Mouse (Mus musculus) testis, postnatal 10 days (tissue): ENCODE data around the gene Pram1.
A peak's percentile ranks its signal among the peaks of the same experiment; 100 is the strongest.
"Not testable (repeated sequence)": the region's sequence is repeated elsewhere in the genome, so short reads cannot be mapped to it uniquely, and the experiment has no call there.

Source experiments
- DNase-seq: peaks from one replicate; pipeline ENCODE4 v3.0.0; 2021; ENCODE audit warnings: low spot score

Gene Pram1

DNA sequence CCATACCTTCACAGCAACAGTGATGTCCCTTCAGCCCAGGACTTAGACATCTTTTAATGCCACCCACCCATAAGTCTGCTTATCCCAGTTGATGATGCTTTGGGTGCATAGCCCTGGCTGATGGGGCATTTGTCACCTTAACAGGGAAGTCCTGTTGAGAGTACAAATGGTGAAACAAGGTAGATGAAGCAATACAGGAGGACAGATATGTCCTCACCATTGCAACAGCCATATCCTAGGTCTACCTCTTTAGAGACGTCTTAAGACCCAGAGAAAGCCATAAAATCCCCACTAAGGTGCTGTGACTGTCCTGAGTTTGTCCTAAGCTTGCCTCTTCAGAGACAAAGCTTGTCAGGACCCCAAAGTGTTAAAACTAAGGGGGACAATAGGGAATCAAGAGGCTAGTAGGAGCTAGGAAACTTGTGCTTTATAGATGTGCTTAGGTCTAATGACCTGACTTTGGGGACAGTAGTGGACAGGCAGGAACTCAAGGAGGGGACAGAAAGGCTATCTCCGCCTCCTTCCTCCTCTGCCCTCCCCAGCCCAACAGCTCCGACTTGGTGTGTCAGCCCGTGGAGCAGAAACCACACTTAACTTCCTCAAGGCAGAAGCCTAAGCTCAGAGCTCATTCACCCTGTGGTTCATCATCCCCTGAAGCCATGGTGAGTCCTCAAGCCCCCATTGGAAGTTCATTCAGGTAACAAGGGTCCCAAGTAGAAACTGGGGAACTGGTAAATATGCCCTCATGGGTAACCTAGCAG, at the start of gene Pram1:
Pram1 (plus strand) TSS at position 541 of the 761 bp plus-strand sequence.
- DNase-seq, result no peak

DNA sequence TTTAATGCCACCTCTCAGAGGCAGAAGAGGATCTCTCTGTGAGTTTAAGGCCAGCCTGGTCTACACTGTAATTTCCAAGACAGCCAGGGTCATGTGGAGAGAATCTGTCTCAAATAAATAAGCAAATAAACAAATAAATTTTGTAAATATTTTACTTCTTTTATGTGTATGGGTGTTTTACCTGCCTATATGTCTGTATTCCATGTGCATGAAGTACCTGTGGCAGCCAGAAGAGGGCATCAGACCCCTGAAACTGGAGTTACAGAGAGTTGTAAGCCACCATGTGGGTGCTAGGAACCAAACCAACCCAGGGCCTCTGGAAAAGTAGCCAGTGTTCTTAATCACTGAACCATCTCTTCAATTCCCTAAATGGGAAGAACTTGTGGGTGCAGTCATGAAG, 40.6 kb upstream of the Pram1 start:
- DNase-seq, result peak; percentile 37

GRCm38 (mm10) chr17:33598506-33598905, 39.4 kb upstream of the Pram1 start:
- DNase-seq, result peak; percentile 19

GRCm38 (mm10) chr17:33599836-33600475, 37.9 kb upstream of the Pram1 start:
- DNase-seq, result peak; percentile 8

GRCm38 (mm10) chr17:33600831-33601230, 37.0 kb upstream of the Pram1 start:
- DNase-seq, result peak; percentile 16

GRCm38 (mm10) chr17:33601947-33602346, 35.9 kb upstream of the Pram1 start:
- peak; percentile 37 for DNase-seq

GRCm38 (mm10) chr17:33607273-33607672, 30.6 kb upstream of the Pram1 start:
- peak; percentile 31 for DNase-seq

GRCm38 (mm10) chr17:33610548-33610947, 27.3 kb upstream of the Pram1 start:
- DNase-seq, result no peak

GRCm38 (mm10) chr17:33613726-33614125, 24.1 kb upstream of the Pram1 start:
- DNase-seq, result not testable (repeated sequence)

- no peak for DNase-seq
Measured at GRCm38 (mm10) chr17:33627281-33627680, 10.6 kb upstream of the Pram1 start.

GRCm38 (mm10) chr17:33628621-33629486, 9.0 kb upstream of the Pram1 start, which contains the start of gene Zfp414:
Gene Zfp414 (plus strand): TSS chr17:33629090.
- peak; percentile 94 for DNase-seq

GRCm38 (mm10) chr17:33629487-33630125, 8.2 kb upstream of the Pram1 start:
- no peak for DNase-seq

DNA sequence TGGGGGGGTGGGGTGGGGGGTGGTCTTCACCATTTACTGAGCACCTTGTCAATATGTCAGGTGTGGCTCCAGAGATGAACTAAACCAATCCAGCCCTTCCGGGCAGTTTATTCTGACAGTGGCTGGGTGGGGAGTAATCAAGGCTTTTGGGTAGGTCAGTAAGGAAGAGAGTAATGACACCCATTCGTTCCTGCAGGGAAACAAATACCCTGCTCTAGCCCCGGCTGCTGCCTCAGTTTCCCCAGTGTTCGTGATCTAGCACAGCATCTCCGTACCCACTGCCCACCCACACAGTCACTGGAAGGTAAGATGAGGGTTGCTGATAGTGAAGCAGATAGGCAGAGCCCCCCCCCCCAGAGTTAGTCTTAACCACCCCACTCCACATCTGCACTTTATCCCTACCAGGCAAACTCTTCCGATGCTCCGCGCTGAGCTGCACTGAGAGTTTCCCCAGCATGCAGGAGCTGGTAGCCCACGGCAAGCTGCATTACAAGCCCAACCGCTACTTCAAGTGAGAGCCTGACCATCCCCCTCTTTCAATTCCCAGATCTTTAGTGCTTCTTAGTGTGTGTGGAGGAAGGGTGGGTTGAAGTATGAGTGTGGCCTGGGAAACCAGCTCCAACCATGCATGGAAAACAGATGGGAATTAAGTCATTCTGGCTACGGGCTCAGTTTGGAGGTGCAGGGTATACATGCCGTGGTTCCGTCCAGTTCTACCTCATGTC, 7.5 kb upstream of the Pram1 start:
- no peak for DNase-seq

DNA sequence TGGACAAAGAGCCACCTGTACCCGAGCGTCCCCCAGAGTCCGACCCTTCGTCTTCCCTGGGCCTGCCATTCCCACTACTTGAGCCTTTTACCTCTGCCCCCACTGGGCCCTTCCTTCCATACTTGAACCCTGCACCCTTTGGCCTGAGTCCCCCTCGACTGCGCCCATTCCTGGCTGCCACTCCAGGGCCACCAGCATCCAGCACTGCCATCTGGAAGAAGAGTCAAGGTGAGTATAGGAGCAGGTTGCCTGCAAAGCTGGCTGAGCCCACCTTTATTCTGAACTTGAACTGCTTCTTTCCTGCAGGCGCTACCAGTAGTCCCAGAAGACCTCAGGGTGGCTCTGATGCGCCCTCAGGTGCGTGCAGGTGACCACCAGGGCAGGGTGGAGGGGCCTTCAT, 6.6 kb upstream of the Pram1 start:
- DNase-seq, result no peak

GRCm38 (mm10) chr17:33631796-33632195, 6.1 kb upstream of the Pram1 start:
- no peak for DNase-seq

- no peak for DNase-seq
Measured at GRCm38 (mm10) chr17:33637038-33637437, 818 bp upstream of the Pram1 start.

GRCm38 (mm10) chr17:33639743-33640142, 1.9 kb downstream of the Pram1 start:
- no peak for DNase-seq

DNA sequence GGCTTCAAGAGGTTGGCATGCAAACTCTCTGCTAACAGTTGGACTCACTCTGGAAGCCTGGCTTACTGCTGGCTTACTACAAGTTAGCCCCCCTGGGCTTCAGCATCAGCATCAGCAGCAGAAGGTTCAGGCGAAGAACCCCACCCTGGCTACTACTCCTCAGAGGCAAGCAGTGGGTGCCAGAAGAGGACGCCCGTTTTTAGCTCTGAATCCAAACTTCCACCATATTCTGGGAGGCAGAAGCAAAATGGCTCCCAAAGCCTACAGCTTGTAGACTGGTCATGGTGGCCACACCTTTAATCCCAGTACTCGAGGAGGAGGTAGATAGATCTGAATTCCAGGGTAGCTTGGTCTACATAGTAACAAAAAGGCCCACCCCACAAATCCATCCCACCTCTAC, 6.2 kb downstream of the Pram1 start:
- DNase-seq, result no peak

DNA sequence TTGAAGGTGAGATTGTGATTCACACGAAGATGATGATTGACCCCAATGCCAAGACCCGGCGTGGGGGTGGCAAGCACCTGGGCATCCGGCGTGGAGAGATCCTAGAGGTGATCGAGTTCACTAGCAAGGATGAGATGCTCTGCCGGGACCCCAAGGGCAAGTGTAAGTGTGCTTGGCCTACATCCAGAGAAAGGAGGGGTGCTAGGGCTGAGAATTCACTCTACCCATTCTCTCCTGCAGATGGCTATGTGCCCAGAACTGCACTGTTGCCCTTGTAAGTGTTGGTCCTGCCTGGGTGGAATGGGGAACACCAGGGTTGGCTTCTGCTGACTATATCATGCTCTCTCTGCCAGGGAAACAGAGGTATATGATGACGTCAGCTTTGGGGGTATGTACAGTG, 7.2 kb downstream of the Pram1 start:
- DNase-seq, result no peak

DNA sequence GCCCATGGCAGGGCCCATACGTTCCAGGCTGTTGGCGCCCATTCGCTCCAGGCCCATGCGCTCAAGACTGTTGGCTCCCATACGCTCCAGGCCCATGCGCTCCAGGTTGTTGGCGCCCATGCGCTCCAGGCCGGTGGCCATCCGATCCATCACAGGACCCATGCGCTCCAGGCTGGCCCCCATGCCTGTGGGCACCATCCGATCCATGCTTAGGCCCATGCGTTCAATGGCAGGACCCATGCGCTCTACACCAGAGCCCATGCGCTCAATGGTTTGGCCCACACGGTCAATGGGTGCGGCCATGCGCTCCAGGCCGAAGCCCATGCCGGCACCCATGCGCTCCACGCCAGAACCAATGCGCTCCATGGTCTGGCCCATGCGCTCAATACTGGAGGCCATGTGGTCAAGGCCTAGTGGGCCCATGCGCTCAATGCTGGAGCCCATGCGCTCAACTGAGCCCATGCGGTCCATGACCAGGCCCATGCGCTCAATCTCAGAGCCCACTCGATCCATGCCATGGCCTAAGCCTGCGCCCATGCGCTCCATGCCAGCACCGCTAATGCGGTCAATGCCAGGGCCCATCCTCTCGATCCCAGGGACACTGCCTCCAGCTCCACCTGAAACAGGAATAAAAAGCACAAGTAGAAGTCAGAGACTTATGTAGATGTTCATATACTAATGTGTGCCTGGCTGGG, 12.1 kb downstream of the Pram1 start:
- DNase-seq, result no peak

DNA sequence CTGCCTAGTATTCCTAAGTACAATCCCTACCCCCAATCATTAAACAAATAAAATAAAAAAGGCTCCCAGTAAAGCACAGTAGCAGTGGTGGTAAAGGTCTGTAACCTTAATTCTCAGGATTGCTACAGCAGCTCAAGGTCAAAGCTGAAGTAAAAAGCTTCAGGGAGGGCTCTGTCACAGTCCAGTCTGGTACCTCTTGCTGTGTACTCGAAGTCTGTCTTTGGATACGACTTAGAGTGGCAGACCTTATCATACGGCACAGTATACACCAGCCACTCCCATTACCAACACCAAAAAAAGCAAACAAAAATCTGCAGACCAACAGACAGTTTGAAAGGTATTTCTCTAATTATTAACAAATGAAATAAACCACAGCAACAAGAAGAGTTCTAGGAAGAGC, 29.0 kb downstream of the Pram1 start:
- no peak for DNase-seq
